Mouse (Mus musculus): ENCODE data around the gene Arfip2.

Gene Arfip2

GRCm38 (mm10) chr7:105640233-105640893 is at the start of gene Arfip2, which contains the start of gene Gm45799:
TSS of gene Arfip2 (minus strand) at chr7:105640416.
TSS of gene Gm45799 (plus strand) at chr7:105640552.
- peak; percentile 93 for DNase-seq

- no peak for DNase-seq
These were observed 45.5 kb upstream of the Arfip2 start for GRCm38 (mm10) chr7:105685541-105686197.

- DNase-seq = peak; percentile 80
These were observed 10.6 kb upstream of the Arfip2 start, which contains the start of gene Dnhd1 for GRCm38 (mm10) chr7:105650639-105651435. TSS of gene Dnhd1 (plus strand) at chr7:105650827.

- DNase-seq = no peak
These were observed 1.7 kb upstream of the Arfip2 start for GRCm38 (mm10) chr7:105641936-105642335.

- peak; percentile 45 for DNase-seq
These were observed 659 bp upstream of the Arfip2 start for GRCm38 (mm10) chr7:105640894-105641255.

- DNase-seq = no peak
These were observed 460 bp downstream of the Arfip2 start, which contains the start of gene Timm10b for GRCm38 (mm10) chr7:105639756-105640155. TSS of gene Timm10b (plus strand) at chr7:105640056.

- DNase-seq = no peak
These were observed 912 bp downstream of the Arfip2 start for GRCm38 (mm10) chr7:105639304-105639703.

- DNase-seq = no peak
These were observed 1.4 kb downstream of the Arfip2 start for GRCm38 (mm10) chr7:105638776-105639175.

GRCm38 (mm10) chr7:105635726-105636125 is 4.5 kb downstream of the Arfip2 start:
- DNase-seq = no peak

GRCm38 (mm10) chr7:105634272-105634920 is 5.8 kb downstream of the Arfip2 start:
- no peak for DNase-seq

- no peak for DNase-seq
These were observed 6.4 kb downstream of the Arfip2 start for GRCm38 (mm10) chr7:105633801-105634135.

GRCm38 (mm10) chr7:105633127-105633800 is 7.0 kb downstream of the Arfip2 start, which contains the start of gene Trim3:
TSS of gene Trim3 (minus strand) at chr7:105633571.
- DNase-seq = peak; percentile 93

- DNase-seq = no peak
These were observed 7.7 kb downstream of the Arfip2 start for GRCm38 (mm10) chr7:105632551-105632972.

- DNase-seq = no peak
These were observed 11.6 kb downstream of the Arfip2 start for GRCm38 (mm10) chr7:105628633-105629032.

- DNase-seq = no peak
These were observed 14.8 kb downstream of the Arfip2 start for GRCm38 (mm10) chr7:105625397-105625796.

- DNase-seq = no peak
These were observed 18.4 kb downstream of the Arfip2 start for GRCm38 (mm10) chr7:105621646-105622292.

GRCm38 (mm10) chr7:105621053-105621452 is 19.2 kb downstream of the Arfip2 start:
- DNase-seq = no peak

- no peak for DNase-seq
These were observed 20.5 kb downstream of the Arfip2 start for GRCm38 (mm10) chr7:105619701-105620100.

- no peak for DNase-seq
These were observed 22.4 kb downstream of the Arfip2 start for GRCm38 (mm10) chr7:105617810-105618209.

- no peak for DNase-seq
These were observed 23.7 kb downstream of the Arfip2 start for GRCm38 (mm10) chr7:105616561-105616960.

GRCm38 (mm10) chr7:105615720-105616119 is 24.5 kb downstream of the Arfip2 start:
- no peak for DNase-seq

- DNase-seq = no peak
These were observed 25.8 kb downstream of the Arfip2 start for GRCm38 (mm10) chr7:105614400-105614799.

Data from liver (tissue).